Mouse (Mus musculus) intestine, embryonic 16.5 days (tissue): ENCODE data around the gene Ahcyl2. TPM values are rescaled to one million over a fixed set of nuclear protein-coding genes. Genes with fewer than 3 reads are reported as not detected.

Experiments
- ATAC-seq: fragments of 200-750 bp; cut with Nextera tagmentation; 2 replicates; pipeline ENCODE4 v1.8.0; 2017; ENCODE audit warnings: moderate TSS enrichment, moderate library complexity
- H3K27ac ChIP-seq: fragments of 300-500 bp; sonication (generic); 2 replicates; pipeline ENCODE4 v1.5.1; 2014; ENCODE audit warnings: mild to moderate bottlenecking, low read length
- H3K27me3 ChIP-seq: fragments of 300-500 bp; sonication (generic); replicated peaks from 2 replicates; pipeline ENCODE4 v1.6.1; 2014; ENCODE audit warnings: low read length, control low read depth, mixed read lengths; ENCODE audit not compliant: control insufficient read depth, insufficient read depth
- H3K36me3 ChIP-seq: fragments of 300-500 bp; sonication (generic); 2 replicates; pipeline ENCODE4 v1.6.1; 2014; ENCODE audit warnings: low read length, control low read depth; ENCODE audit not compliant: control insufficient read depth, insufficient read depth
- H3K4me1 ChIP-seq: fragments of 300-500 bp; sonication (generic); 2 replicates; pipeline ENCODE4 v1.6.1; 2014; ENCODE audit warnings: low read length, control low read depth, mixed read lengths; ENCODE audit not compliant: control insufficient read depth, insufficient read depth
- H3K4me2 ChIP-seq: fragments of 300-500 bp; sonication (generic); 2 replicates; pipeline ENCODE4 v1.6.1; 2014; ENCODE audit warnings: low read depth, low read length, control low read depth
- H3K4me3 ChIP-seq: fragments of 300-500 bp; sonication (generic); 2 replicates; pipeline ENCODE4 v1.5.1; 2014; ENCODE audit warnings: mild to moderate bottlenecking, low read length
- H3K9ac ChIP-seq: fragments of 300-500 bp; sonication (generic); 2 replicates; pipeline ENCODE4 v1.6.1; 2014; ENCODE audit warnings: low read depth, low read length
- H3K9me3 ChIP-seq: fragments of 300-500 bp; sonication (generic); 2 replicates; pipeline ENCODE4 v1.6.1; 2016; ENCODE audit warnings: low read length, control low read depth; ENCODE audit not compliant: control insufficient read depth
- WGBS: fragments of 180-500 bp; shearing (Covaris S2); extraction: QIAGEN DNeasy Blood & Tissue Kit; methylation state at CpG from one replicate; pipeline ENCODE4 v1.1.7; 2014; 5-methylcytosine and 5-hydroxymethylcytosine counted together
- polyA plus RNA-seq: library from polyadenylated mRNA; unstranded; fragments of >200 nt; fragmentation: Nextera tagmentation; extraction: Ambion mirVana; gene quantifications from 2 replicates; pipeline ENCODE4 v1.2.1, GENCODE M21; 2015

Gene Ahcyl2
- polyA plus RNA-seq, 1 experiment from 2014 or later, result 80.5 TPM

GRCm38 (mm10) chr6:29833568-29834255 lies 65.9 kb downstream of the Ahcyl2 start:
- 71% methylated on average over 4 of the region's 4 CpGs for whole genome bisulfite sequencing
- Histone ChIP-seq H3K4me3 (no peak overlapping the region), H3K4me1 (peaks cover 10% of the 10 kb centered on the region; the same call in 1 of the 2 replicates), H3K9ac (no peak overlapping the region), H3K9me3 (no peaks in the 10 kb centered on the region), H3K36me3 (no peaks in the 10 kb centered on the region), H3K4me2 (no peak overlapping the region), H3K27ac (no peak overlapping the region), H3K27me3 (no peaks in the 10 kb centered on the region)
- ATAC-seq, result no peak

- peaks cover 10% of the 10 kb centered on the region; the same call in 1 of the 2 replicates for H3K4me1 ChIP-seq
- peak; percentile 89 for ATAC-seq
- H3K36me3 ChIP-seq, result no peaks in the 10 kb centered on the region
- H3K27me3 ChIP-seq, result no peaks in the 10 kb centered on the region
- H3K9me3 ChIP-seq, result no peaks in the 10 kb centered on the region
- H3K4me3 ChIP-seq, result no peak overlapping the region
- H3K9ac ChIP-seq, result no peak overlapping the region
- peak overlapping the region; percentile 80 for H3K27ac ChIP-seq
- no peak overlapping the region for H3K4me2 ChIP-seq
- WGBS, result 62% methylated on average over 3 of the region's 3 CpGs
Observed at GRCm38 (mm10) chr6:29835543-29836177, 67.8 kb downstream of the Ahcyl2 start.

DNA sequence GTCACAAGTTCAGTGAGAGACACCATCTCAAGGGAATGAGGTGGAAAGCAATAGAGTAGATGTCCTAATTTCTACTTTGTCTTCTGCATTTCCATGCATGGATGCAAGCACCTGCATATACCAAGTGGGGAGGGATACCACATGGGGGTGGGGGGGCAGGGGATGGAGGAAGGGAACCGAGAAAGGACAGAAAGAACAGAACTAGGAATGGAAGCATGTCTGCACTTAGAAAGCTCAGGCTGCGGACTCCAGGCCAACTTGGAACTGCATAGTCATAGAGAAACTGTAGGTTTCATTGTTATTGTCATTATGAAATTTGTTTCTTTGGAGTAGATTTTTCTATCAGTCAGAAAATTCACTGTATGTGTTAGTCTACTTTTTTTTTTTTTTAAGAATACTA lies 69.8 kb downstream of the Ahcyl2 start:
- Histone ChIP-seq H3K9ac (no peak overlapping the region), H3K27me3 (no peaks in the 10 kb centered on the region), H3K4me1 (peaks cover 10% of the 10 kb centered on the region; the same call in 1 of the 2 replicates), H3K4me3 (no peak overlapping the region), H3K9me3 (no peaks in the 10 kb centered on the region), H3K27ac (no peak overlapping the region), H3K4me2 (no peak overlapping the region), H3K36me3 (no peaks in the 10 kb centered on the region)
- WGBS, result 91% methylated on average over 2 of the region's 2 CpGs
- no peak for ATAC-seq

- no peak overlapping the region for H3K4me3 ChIP-seq
- H3K9ac ChIP-seq, result no peak overlapping the region
- ATAC-seq, result no peak
- peaks cover 10% of the 10 kb centered on the region; the same call in 1 of the 2 replicates for H3K4me1 ChIP-seq
- 91% methylated on average over 3 of the region's 3 CpGs for WGBS
- no peak overlapping the region for H3K27ac ChIP-seq
- no peaks in the 10 kb centered on the region for H3K36me3 ChIP-seq
- no peaks in the 10 kb centered on the region for H3K9me3 ChIP-seq
- H3K27me3 ChIP-seq, result no peaks in the 10 kb centered on the region
- no peak overlapping the region for H3K4me2 ChIP-seq
Observed at GRCm38 (mm10) chr6:29838531-29838930, 70.7 kb downstream of the Ahcyl2 start.

DNA sequence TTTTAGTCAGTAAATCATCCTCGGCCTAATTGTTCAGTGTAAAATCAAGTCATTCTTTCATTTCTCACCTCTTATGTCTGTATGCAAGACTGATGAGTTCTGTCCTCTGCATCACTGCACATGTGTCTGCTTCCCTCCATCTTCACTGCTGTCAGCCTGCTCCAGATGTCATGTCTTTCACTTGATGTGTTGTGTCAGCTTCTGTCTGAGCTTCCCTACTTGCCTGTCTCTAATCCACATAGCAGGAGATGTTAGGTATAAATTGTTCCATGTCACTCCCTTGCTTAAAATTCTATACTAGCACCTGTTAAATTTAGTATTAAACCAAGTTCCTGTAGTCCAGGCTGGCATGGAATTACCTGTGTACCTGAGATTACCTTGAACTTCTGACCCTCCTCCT lies 72.2 kb downstream of the Ahcyl2 start:
- no peak overlapping the region for H3K9ac ChIP-seq
- H3K9me3 ChIP-seq, result no peaks in the 10 kb centered on the region
- no peak overlapping the region for H3K27ac ChIP-seq
- WGBS, result 95% methylated on average over 1 of the region's 1 CpGs
- no peaks in the 10 kb centered on the region for H3K27me3 ChIP-seq
- no peak for ATAC-seq
- H3K36me3 ChIP-seq, result no peaks in the 10 kb centered on the region
- H3K4me1 ChIP-seq, result peaks cover 4% of the 10 kb centered on the region; the same call in 1 of the 2 replicates
- H3K4me3 ChIP-seq, result no peak overlapping the region
- H3K4me2 ChIP-seq, result no peak overlapping the region

DNA sequence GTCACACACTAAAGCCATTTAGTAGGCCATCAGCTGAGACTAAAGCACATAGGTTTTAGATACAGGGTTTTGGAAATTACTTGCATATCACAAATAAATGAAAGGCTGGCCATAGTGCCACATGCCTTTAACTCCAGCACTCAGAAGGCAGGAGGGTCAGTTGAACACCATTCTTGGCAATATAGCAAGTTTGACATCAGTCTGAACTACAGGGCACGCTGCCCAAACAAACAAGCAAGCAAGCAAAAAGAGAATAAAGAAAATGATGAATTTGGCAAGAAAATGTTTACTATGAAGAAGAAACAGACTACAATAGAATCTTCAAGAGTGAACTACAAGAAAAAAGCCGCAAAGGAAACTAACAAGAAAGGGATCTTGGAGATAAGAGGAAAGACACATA lies 73.7 kb downstream of the Ahcyl2 start:
- no peak for ATAC-seq
- H3K27ac ChIP-seq, result no peak overlapping the region
- H3K9ac ChIP-seq, result no peak overlapping the region
- H3K36me3 ChIP-seq, result no peaks in the 10 kb centered on the region
- no peaks in the 10 kb centered on the region for H3K9me3 ChIP-seq
- 91% methylated on average over 2 of the region's 2 CpGs for WGBS
- no peak overlapping the region for H3K4me3 ChIP-seq
- no peaks in the 10 kb centered on the region; the same call in 1 of the 2 replicates for H3K4me1 ChIP-seq
- no peaks in the 10 kb centered on the region for H3K27me3 ChIP-seq
- H3K4me2 ChIP-seq, result no peak overlapping the region

GRCm38 (mm10) chr6:29847643-29848166 lies 79.9 kb downstream of the Ahcyl2 start:
- peak; percentile 87 for ATAC-seq
- no peak overlapping the region for H3K9ac ChIP-seq

GRCm38 (mm10) chr6:29848808-29849207 lies 81.0 kb downstream of the Ahcyl2 start:
- peak; percentile 65 for ATAC-seq
- H3K27me3 ChIP-seq, result no peaks in the 10 kb centered on the region
- H3K36me3 ChIP-seq, result no peaks in the 10 kb centered on the region
- H3K9me3 ChIP-seq, result no peaks in the 10 kb centered on the region
- H3K4me2 ChIP-seq, result no peak overlapping the region
- H3K9ac ChIP-seq, result no peak overlapping the region
- peak overlapping the region; percentile 85 for H3K27ac ChIP-seq
- H3K4me1 ChIP-seq, result peaks cover 29% of the 10 kb centered on the region
- H3K4me3 ChIP-seq, result no peak overlapping the region
- WGBS, result 37% methylated on average over 3 of the region's 3 CpGs

More at GRCm38 (mm10) chr6:29847643-29848166, 79.9 kb downstream of the Ahcyl2 start:
- Histone ChIP-seq H3K36me3 (no peaks in the 10 kb centered on the region), H3K27me3 (no peaks in the 10 kb centered on the region), H3K4me3 (no peak overlapping the region), H3K4me1 (peaks cover 23% of the 10 kb centered on the region), H3K4me2 (peak overlapping the region; percentile 15; the same call in 1 of the 2 replicates), H3K27ac (peak overlapping the region; percentile 85), H3K9me3 (no peaks in the 10 kb centered on the region)
- WGBS, result 55% methylated on average over 5 of the region's 5 CpGs

- ATAC-seq, result no peak
- Histone ChIP-seq H3K27ac (peak overlapping the region; percentile 61), H3K4me3 (no peak overlapping the region), H3K27me3 (no peaks in the 10 kb centered on the region), H3K36me3 (no peaks in the 10 kb centered on the region), H3K4me1 (peaks cover 29% of the 10 kb centered on the region), H3K4me2 (no peak overlapping the region), H3K9me3 (no peaks in the 10 kb centered on the region), H3K9ac (no peak overlapping the region)
- WGBS, result 89% methylated on average over 1 of the region's 1 CpGs
Observed at GRCm38 (mm10) chr6:29850096-29850495, 82.3 kb downstream of the Ahcyl2 start.
